Mouse (Mus musculus) stomach, postnatal 0 days (tissue): ENCODE measurements around the gene Inpp4a.

Source experiments
- CTCF ChIP-seq: IDR thresholded peaks from 2 replicates; pipeline ENCODE4 v1.5.1; 2016; ENCODE audit warnings: antibody characterized with exemption, low read depth, mild to moderate bottlenecking, moderate library complexity
- EP300 ChIP-seq: optimal IDR thresholded peaks from 2 replicates; pipeline ENCODE3; 2016; ENCODE audit warnings: antibody characterized with exemption

GRCm38 (mm10) chr1:37250643-37251310, 48.9 kb upstream of the Inpp4a start:
- TF ChIP-seq CTCF = peak; percentile 92
- TF ChIP-seq EP300 = no peak
